Mouse (Mus musculus) liver, postnatal 0 days (tissue): ENCODE measurements around the gene Glud1.
A peak's percentile ranks its signal among the peaks of the same experiment; 100 is the strongest.

Experiments
- CTCF ChIP-seq: sonication (generic); IDR thresholded peaks from 2 replicates; pipeline ENCODE4 v1.5.1; 2016; ENCODE audit warnings: antibody characterized with exemption, low read depth
- EP300 ChIP-seq: IDR thresholded peaks from 2 replicates; pipeline ENCODE4 v1.6.1; 2016; ENCODE audit warnings: antibody characterized with exemption, low read depth, mild to moderate bottlenecking

GRCm38 (mm10) chr14:34310234-34310965 is at the start of gene Glud1, which contains the start of gene Shld2:
- TF ChIP-seq CTCF: peak; percentile 18; the same call in 1 of the 2 replicates
- TF ChIP-seq EP300: no peak
